Mouse (Mus musculus): ENCODE measurements at regions not wholly inside any gene's neighbourhood (a gene's known extent, or its start where the extent isn't known, plus 50 kb on each side); places are given as distances from the start of the nearest gene placed in this dataset.

DNA sequence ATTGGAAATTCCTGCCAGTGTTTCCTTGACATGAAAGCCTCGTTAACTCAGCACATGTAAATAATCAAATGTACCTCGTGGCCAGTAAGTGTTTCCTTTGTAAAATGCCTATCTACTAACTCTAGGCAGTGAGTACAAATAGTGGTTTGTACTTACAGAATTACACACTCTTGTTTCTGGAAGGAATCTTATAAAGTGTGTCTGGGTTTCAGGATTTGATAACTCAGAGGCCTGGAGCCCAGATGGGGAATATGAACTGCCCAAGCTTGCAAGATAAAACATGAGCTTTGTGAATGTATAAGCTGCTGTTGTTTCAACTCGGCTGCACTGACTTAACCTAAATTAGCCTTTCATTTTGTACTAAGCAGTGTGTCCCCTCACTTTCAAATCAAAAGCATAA is 293.1 kb upstream of the Cdh11 start:
- no peak for TF ChIP-seq EP300 (IDR thresholded peaks at IDR 0.05; ENCODE audit: insufficient read depth, low read depth, low read length)
- no peak for TF ChIP-seq CTCF (IDR thresholded peaks at IDR 0.05; ENCODE audit: low read depth, low read length)
- TF ChIP-seq POLR2A (IDR thresholded peaks at IDR 0.05; ENCODE audit: insufficient read depth, low read length) = no peak
- Histone ChIP-seq H3K4me3 (ENCODE audit: low read depth, low read length) (no peak overlapping the region), H3K27ac (ENCODE audit: insufficient read depth, low read length) (no peak overlapping the region), H3K9me3 (replicated peaks; ENCODE audit: control insufficient read depth, insufficient read depth, low read length, poor library complexity, severe bottlenecking) (no peaks in the 10 kb centered on the region), H3K36me3 (ENCODE audit: control insufficient read depth, insufficient read depth, low read length, poor library complexity, severe bottlenecking) (no peaks in the 10 kb centered on the region), H3K9ac (ENCODE audit: low read depth, poor library complexity, severe bottlenecking) (no peak overlapping the region), H3K27me3 (ENCODE audit: control insufficient read depth, insufficient read depth, low read length, poor library complexity, severe bottlenecking) (no peaks in the 10 kb centered on the region), H3K4me1 (ENCODE audit: control insufficient read depth, insufficient read depth, low read length) (no peaks in the 10 kb centered on the region)

DNA sequence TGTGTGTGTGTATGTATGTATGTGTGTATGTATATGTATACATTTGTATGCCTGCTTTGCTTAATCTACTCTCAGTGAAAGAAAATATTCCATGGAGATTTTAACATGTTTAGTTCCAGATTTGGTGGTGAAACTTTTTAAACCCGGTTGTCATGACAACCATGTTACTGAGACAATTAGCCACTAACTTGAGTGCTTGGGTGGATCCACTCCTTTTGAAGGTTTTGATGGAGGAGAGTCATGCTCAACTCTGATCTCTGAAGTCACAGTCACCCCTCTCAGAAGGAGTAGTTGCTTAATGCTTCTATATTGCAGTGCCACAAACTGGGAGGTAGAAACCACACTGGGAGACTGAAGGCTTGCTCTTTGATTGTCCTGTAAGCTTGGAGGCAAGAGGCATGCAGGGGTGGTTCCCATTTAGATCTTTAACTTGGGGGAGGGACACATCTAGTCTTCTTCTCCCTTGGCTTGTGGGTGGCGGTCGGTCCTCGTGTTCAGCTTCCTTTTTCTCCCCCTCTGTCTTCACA is 301.6 kb upstream of the Cdh11 start:
- TF ChIP-seq EP300 (IDR thresholded peaks at IDR 0.05; ENCODE audit: insufficient read depth, low read depth, low read length) (no peak), POLR2A (IDR thresholded peaks at IDR 0.05; ENCODE audit: insufficient read depth, low read length) (no peak), CTCF (IDR thresholded peaks at IDR 0.05; ENCODE audit: low read depth, low read length) (no peak)
- H3K4me3 ChIP-seq (ENCODE audit: low read depth, low read length) = no peak overlapping the region
- no peak overlapping the region for H3K9ac ChIP-seq (ENCODE audit: low read depth, poor library complexity, severe bottlenecking)
- H3K27me3 ChIP-seq (ENCODE audit: control insufficient read depth, insufficient read depth, low read length, poor library complexity, severe bottlenecking) = no peaks in the 10 kb centered on the region
- H3K36me3 ChIP-seq (ENCODE audit: control insufficient read depth, insufficient read depth, low read length, poor library complexity, severe bottlenecking) = no peaks in the 10 kb centered on the region
- no peaks in the 10 kb centered on the region; the same call in 1 of the 2 replicates for H3K9me3 ChIP-seq (replicated peaks; ENCODE audit: control insufficient read depth, insufficient read depth, low read length, poor library complexity, severe bottlenecking)
- no peak overlapping the region for H3K27ac ChIP-seq (ENCODE audit: insufficient read depth, low read length)
- H3K4me1 ChIP-seq (ENCODE audit: control insufficient read depth, insufficient read depth, low read length) = no peaks in the 10 kb centered on the region

DNA sequence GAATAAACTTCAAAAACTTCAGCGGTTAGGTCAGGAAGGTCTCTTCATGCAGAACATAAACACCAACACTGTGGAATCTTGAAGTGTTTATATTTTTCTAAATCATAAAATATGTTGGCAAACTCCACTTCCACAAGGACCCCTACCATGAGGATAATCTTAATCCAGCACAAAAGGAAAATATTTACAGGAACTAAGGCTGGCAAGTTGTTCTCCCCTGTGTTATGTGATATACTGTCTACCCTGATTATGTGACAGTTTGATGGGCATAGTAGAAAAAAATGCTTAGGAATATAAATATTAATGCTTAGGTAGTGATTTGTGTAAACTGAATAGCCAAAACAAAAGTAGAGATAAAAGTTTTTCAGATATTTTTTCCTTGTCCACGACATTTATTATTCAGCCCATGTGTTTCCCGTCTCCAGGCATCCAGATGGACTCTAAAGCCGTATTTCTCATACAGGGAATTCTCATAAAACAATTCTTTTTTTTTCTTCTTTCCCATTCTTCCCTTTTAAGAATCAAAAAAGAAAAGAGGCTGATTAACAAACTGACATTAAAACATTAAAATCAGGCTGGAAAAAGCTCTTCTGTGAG is 311.2 kb upstream of the Cdh11 start:
- no peaks in the 10 kb centered on the region for H3K36me3 ChIP-seq (ENCODE audit: control insufficient read depth, insufficient read depth, low read length, poor library complexity, severe bottlenecking)
- no peaks in the 10 kb centered on the region for H3K9me3 ChIP-seq (replicated peaks; ENCODE audit: control insufficient read depth, insufficient read depth, low read length, poor library complexity, severe bottlenecking)
- H3K27me3 ChIP-seq (ENCODE audit: control insufficient read depth, insufficient read depth, low read length, poor library complexity, severe bottlenecking) = no peaks in the 10 kb centered on the region
- no peak overlapping the region for H3K9ac ChIP-seq (ENCODE audit: low read depth, poor library complexity, severe bottlenecking)
- no peak overlapping the region for H3K27ac ChIP-seq (ENCODE audit: insufficient read depth, low read length)
- no peak for TF ChIP-seq POLR2A (IDR thresholded peaks at IDR 0.05; ENCODE audit: insufficient read depth, low read length)
- no peak for TF ChIP-seq EP300 (IDR thresholded peaks at IDR 0.05; ENCODE audit: insufficient read depth, low read depth, low read length)
- TF ChIP-seq CTCF (IDR thresholded peaks at IDR 0.05; ENCODE audit: low read depth, low read length) = no peak
- H3K4me3 ChIP-seq (ENCODE audit: low read depth, low read length) = no peak overlapping the region
- no peaks in the 10 kb centered on the region for H3K4me1 ChIP-seq (ENCODE audit: control insufficient read depth, insufficient read depth, low read length)

DNA sequence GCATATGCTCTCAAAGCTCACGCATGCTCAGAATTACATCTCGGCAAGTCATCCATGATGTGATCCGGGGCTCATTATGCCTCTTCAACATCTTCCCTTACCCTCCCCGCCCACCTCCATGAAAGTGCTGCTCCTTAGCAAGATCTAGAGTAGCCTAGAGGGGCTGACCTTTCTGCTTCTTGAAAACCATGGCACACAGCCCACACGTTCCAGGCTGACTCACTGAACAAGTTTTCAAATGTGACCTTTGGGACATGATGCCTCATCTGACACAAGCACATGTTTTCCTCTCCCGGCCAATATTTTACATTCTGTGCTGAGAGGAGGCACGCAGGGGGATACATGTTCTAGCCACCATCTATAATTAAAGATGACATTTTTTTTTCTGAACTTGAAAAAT is 340.1 kb upstream of the Cdh11 start:
- H3K36me3 ChIP-seq (ENCODE audit: control insufficient read depth, insufficient read depth, low read length, poor library complexity, severe bottlenecking) = no peaks in the 10 kb centered on the region
- H3K9ac ChIP-seq (ENCODE audit: low read depth, poor library complexity, severe bottlenecking) = no peak overlapping the region
- H3K27me3 ChIP-seq (ENCODE audit: control insufficient read depth, insufficient read depth, low read length, poor library complexity, severe bottlenecking) = no peaks in the 10 kb centered on the region
- no peak overlapping the region for H3K27ac ChIP-seq (ENCODE audit: insufficient read depth, low read length)
- H3K9me3 ChIP-seq (replicated peaks; ENCODE audit: control insufficient read depth, insufficient read depth, low read length, poor library complexity, severe bottlenecking) = no peaks in the 10 kb centered on the region
- no peak overlapping the region for H3K4me3 ChIP-seq (ENCODE audit: low read depth, low read length)
- H3K4me1 ChIP-seq (ENCODE audit: control insufficient read depth, insufficient read depth, low read length) = no peaks in the 10 kb centered on the region
- TF ChIP-seq EP300 (IDR thresholded peaks at IDR 0.05; ENCODE audit: insufficient read depth, low read depth, low read length) = no peak
- TF ChIP-seq POLR2A (IDR thresholded peaks at IDR 0.05; ENCODE audit: insufficient read depth, low read length) = no peak
- TF ChIP-seq CTCF (IDR thresholded peaks at IDR 0.05; ENCODE audit: low read depth, low read length) = no peak

DNA sequence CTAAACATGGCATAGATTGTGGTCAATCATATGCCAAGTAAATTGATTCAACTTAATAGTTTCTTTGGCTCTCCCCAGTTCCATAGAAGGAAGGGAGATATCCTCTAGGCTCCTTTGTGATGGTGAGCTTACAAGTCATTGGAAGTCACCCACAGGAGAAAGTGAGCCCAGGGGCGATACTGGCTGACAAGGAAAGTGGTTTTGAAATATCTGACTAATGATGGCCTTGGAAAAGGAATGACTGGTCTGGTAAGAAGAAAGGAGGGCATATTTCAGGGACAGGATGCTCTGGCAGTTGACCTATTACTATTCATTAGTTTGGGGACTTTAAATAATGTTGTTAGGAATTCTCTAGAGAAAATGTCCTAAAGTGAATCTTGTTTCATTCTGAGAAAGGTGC is 352.7 kb upstream of the Cdh11 start:
- Histone ChIP-seq H3K27me3 (ENCODE audit: control insufficient read depth, insufficient read depth, low read length, poor library complexity, severe bottlenecking) (no peaks in the 10 kb centered on the region), H3K27ac (ENCODE audit: insufficient read depth, low read length) (no peak overlapping the region), H3K36me3 (ENCODE audit: control insufficient read depth, insufficient read depth, low read length, poor library complexity, severe bottlenecking) (no peaks in the 10 kb centered on the region), H3K4me1 (ENCODE audit: control insufficient read depth, insufficient read depth, low read length) (no peaks in the 10 kb centered on the region), H3K4me3 (ENCODE audit: low read depth, low read length) (no peak overlapping the region), H3K9ac (ENCODE audit: low read depth, poor library complexity, severe bottlenecking) (no peak overlapping the region), H3K9me3 (replicated peaks; ENCODE audit: control insufficient read depth, insufficient read depth, low read length, poor library complexity, severe bottlenecking) (no peaks in the 10 kb centered on the region)
- TF ChIP-seq EP300 (IDR thresholded peaks at IDR 0.05; ENCODE audit: insufficient read depth, low read depth, low read length) (no peak), POLR2A (IDR thresholded peaks at IDR 0.05; ENCODE audit: insufficient read depth, low read length) (no peak), CTCF (IDR thresholded peaks at IDR 0.05; ENCODE audit: low read depth, low read length) (no peak)

DNA sequence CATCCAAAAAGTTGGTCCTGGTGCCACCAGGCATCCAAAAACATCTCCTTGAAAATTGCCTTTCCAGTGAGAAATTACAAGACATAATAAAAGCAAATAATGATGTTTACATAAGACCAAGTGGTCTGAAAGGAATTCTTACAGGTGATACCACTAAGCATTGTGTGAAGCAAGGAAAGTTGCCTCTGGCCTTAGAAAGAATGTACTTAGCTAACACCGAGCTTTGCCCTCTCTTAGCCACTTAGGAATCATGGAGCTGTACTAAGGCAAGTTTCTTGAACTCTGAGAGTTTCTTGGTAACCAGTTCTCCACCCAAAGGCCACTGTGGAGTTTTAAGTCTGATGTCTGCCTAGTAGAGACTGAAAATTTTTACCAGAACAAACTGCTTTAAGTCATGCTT is 359.4 kb upstream of the Cdh11 start:
- no peak for TF ChIP-seq EP300 (IDR thresholded peaks at IDR 0.05; ENCODE audit: insufficient read depth, low read depth, low read length)
- TF ChIP-seq CTCF (IDR thresholded peaks at IDR 0.05; ENCODE audit: low read depth, low read length) = no peak
- TF ChIP-seq POLR2A (IDR thresholded peaks at IDR 0.05; ENCODE audit: insufficient read depth, low read length) = no peak
- H3K27me3 ChIP-seq (ENCODE audit: control insufficient read depth, insufficient read depth, low read length, poor library complexity, severe bottlenecking) = no peaks in the 10 kb centered on the region; the same call in 1 of the 2 replicates
- H3K27ac ChIP-seq (ENCODE audit: insufficient read depth, low read length) = no peak overlapping the region
- H3K9ac ChIP-seq (ENCODE audit: low read depth, poor library complexity, severe bottlenecking) = no peak overlapping the region
- H3K9me3 ChIP-seq (replicated peaks; ENCODE audit: control insufficient read depth, insufficient read depth, low read length, poor library complexity, severe bottlenecking) = no peaks in the 10 kb centered on the region
- H3K4me1 ChIP-seq (ENCODE audit: control insufficient read depth, insufficient read depth, low read length) = no peaks in the 10 kb centered on the region
- no peak overlapping the region for H3K4me3 ChIP-seq (ENCODE audit: low read depth, low read length)
- H3K36me3 ChIP-seq (ENCODE audit: control insufficient read depth, insufficient read depth, low read length, poor library complexity, severe bottlenecking) = no peaks in the 10 kb centered on the region
